Mouse (Mus musculus): ENCODE data around the gene Tjp1. TPM values are rescaled to one million over a fixed set of nuclear protein-coding genes. Genes with fewer than 3 reads are reported as not detected.
A peak's percentile ranks its signal among the peaks of the same experiment; 100 is the strongest.

The Tjp1 gene
- total and polyA plus RNA-seq, 2 experiments, result 6.4 to 19.1 TPM

GRCm38 (mm10) chr7:65395891-65396290 is 131.7 kb downstream of the Tjp1 start:
- WGBS, result 92% methylated on average over 4 of the region's 4 CpGs
- H3K4me3 ChIP-seq (ENCODE audit: insufficient read depth, low read depth, low read length), result no peak overlapping the region
- DNase-seq (ENCODE audit: extremely low read depth, low read depth, low spot score), result no peak
- H3K4me1 ChIP-seq (ENCODE audit: control insufficient read depth, insufficient read depth, low read length), result peaks cover 4% of the 10 kb centered on the region
- H3K9ac ChIP-seq (ENCODE audit: low read depth, low read length), result no peak overlapping the region
- TF ChIP-seq POLR2A (IDR thresholded peaks at IDR 0.05; ENCODE audit: extremely low read depth, insufficient read depth, low read length) (no peak), CTCF (IDR thresholded peaks at IDR 0.05; ENCODE audit: low read depth, low read length) (no peak)
- no peaks in the 10 kb centered on the region for H3K36me3 ChIP-seq (ENCODE audit: control insufficient read depth, insufficient read depth, low read length)
- no peaks in the 10 kb centered on the region for H3K79me2 ChIP-seq (ENCODE audit: control insufficient read depth, insufficient read depth, low read length)
- no peaks in the 10 kb centered on the region for H3K27me3 ChIP-seq (ENCODE audit: control insufficient read depth, insufficient read depth, low read length)
- H3K27ac ChIP-seq (replicated peaks; ENCODE audit: insufficient read depth, low read depth, low read length), result no peak overlapping the region

DNA sequence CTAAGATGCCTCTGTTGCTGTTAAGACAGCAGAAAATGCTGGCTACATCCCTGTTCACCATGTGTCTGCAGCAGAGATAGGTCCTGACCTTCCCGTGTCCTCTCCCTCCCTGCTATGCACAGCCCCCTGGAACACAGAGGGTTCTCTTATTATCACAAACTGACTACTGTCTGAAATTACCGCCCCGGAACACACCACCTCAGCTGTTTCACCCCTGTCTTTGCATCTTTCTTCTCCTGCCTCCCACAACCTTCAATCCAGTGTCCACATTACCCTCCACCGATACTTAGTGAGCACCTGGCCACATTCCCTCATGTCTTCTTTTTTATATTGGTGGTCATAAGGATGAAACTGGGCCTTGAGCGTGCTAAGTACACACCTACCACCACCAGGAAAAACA is 132.4 kb downstream of the Tjp1 start:
- H3K36me3 ChIP-seq (ENCODE audit: control insufficient read depth, insufficient read depth, low read length), result no peaks in the 10 kb centered on the region
- H3K4me1 ChIP-seq (ENCODE audit: control insufficient read depth, insufficient read depth, low read length), result peaks cover 4% of the 10 kb centered on the region
- H3K4me3 ChIP-seq (ENCODE audit: insufficient read depth, low read depth, low read length), result no peak overlapping the region
- H3K9ac ChIP-seq (ENCODE audit: low read depth, low read length), result no peak overlapping the region
- TF ChIP-seq CTCF (IDR thresholded peaks at IDR 0.05; ENCODE audit: low read depth, low read length) (no peak), POLR2A (IDR thresholded peaks at IDR 0.05; ENCODE audit: extremely low read depth, insufficient read depth, low read length) (no peak)
- 94% methylated on average over 5 of the region's 5 CpGs for WGBS
- DNase-seq (ENCODE audit: extremely low read depth, low read depth, low spot score), result no peak
- no peaks in the 10 kb centered on the region for H3K79me2 ChIP-seq (ENCODE audit: control insufficient read depth, insufficient read depth, low read length)
- H3K27ac ChIP-seq (replicated peaks; ENCODE audit: insufficient read depth, low read depth, low read length), result no peak overlapping the region
- no peaks in the 10 kb centered on the region for H3K27me3 ChIP-seq (ENCODE audit: control insufficient read depth, insufficient read depth, low read length)

DNA sequence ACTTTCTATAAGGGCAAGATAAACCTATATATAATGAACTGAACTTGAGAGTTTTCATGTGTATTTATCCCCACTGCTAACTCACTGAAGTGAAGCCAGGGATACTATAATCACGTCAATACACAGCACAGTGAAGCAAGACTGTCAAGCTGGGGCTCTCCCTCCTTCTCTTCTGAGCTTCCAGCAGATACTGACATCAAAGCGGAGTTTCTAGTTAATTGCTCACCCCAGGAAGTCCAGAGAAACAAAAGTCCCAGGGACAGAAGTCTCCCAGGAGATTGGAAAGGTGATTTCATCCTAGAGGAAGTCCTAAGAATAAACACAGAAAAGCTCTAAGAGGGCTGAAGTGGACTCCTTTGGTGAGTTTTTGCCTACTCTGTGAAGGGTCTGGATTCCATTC is 132.9 kb downstream of the Tjp1 start:
- Histone ChIP-seq H3K4me1 (ENCODE audit: control insufficient read depth, insufficient read depth, low read length) (peaks cover 4% of the 10 kb centered on the region), H3K4me3 (ENCODE audit: insufficient read depth, low read depth, low read length) (no peak overlapping the region), H3K9ac (ENCODE audit: low read depth, low read length) (no peak overlapping the region), H3K79me2 (ENCODE audit: control insufficient read depth, insufficient read depth, low read length) (no peaks in the 10 kb centered on the region), H3K27ac (replicated peaks; ENCODE audit: insufficient read depth, low read depth, low read length) (no peak overlapping the region), H3K27me3 (ENCODE audit: control insufficient read depth, insufficient read depth, low read length) (no peaks in the 10 kb centered on the region), H3K36me3 (ENCODE audit: control insufficient read depth, insufficient read depth, low read length) (no peaks in the 10 kb centered on the region)
- DNase-seq (ENCODE audit: extremely low read depth, low read depth, low spot score), result no peak
- TF ChIP-seq CTCF (IDR thresholded peaks at IDR 0.05; ENCODE audit: low read depth, low read length) (no peak), POLR2A (IDR thresholded peaks at IDR 0.05; ENCODE audit: extremely low read depth, insufficient read depth, low read length) (no peak)
- WGBS, result 63% methylated on average over 2 of the region's 2 CpGs

DNA sequence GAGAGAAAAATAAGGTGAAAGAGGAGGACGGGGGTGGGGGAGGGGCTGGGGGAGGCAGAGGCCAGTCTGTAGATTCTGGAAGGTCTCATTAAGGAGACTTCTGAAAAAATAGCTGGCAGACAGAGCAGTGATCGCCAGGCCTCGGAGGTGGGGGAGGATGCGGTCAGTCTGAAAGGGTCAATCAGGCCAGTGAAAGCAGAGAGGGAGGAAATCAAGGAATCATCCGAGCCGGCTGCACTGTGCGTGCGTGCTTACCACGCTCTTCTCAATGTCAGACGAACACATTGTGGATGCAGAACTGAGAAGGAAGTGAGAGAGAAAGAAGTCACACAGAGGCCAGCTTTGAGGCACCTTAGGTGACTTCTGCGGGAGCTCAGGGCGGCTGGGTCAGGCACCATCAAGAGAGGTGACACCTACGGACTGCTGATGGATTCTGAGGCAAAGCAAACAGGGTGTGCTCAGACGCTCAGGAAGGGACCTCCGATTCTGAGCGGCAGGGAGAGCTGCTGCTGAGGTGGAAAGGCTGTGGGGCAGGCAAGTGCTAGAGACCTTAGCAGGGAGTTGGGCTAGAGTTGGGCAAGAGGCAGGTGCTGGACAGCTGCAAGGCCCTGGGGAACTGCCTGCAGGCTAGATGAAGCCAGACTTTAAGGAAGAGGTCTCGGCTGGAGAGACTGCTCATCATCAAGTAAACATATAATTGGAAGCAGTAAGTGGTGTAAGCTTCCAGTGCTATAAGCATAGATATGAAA is 133.7 kb downstream of the Tjp1 start:
- Histone ChIP-seq H3K4me3 (ENCODE audit: insufficient read depth, low read depth, low read length) (no peak overlapping the region), H3K4me1 (ENCODE audit: control insufficient read depth, insufficient read depth, low read length) (peaks cover 4% of the 10 kb centered on the region), H3K36me3 (ENCODE audit: control insufficient read depth, insufficient read depth, low read length) (no peaks in the 10 kb centered on the region), H3K9ac (ENCODE audit: low read depth, low read length) (no peak overlapping the region), H3K79me2 (ENCODE audit: control insufficient read depth, insufficient read depth, low read length) (no peaks in the 10 kb centered on the region), H3K27me3 (ENCODE audit: control insufficient read depth, insufficient read depth, low read length) (no peaks in the 10 kb centered on the region), H3K27ac (replicated peaks; ENCODE audit: insufficient read depth, low read depth, low read length) (no peak overlapping the region)
- 31% methylated on average over 17 of the region's 17 CpGs for WGBS
- no peak for DNase-seq (ENCODE audit: extremely low read depth, low read depth, low spot score)
- TF ChIP-seq POLR2A (IDR thresholded peaks at IDR 0.05; ENCODE audit: extremely low read depth, insufficient read depth, low read length), result no peak
- no peak for TF ChIP-seq CTCF (IDR thresholded peaks at IDR 0.05; ENCODE audit: low read depth, low read length)

DNA sequence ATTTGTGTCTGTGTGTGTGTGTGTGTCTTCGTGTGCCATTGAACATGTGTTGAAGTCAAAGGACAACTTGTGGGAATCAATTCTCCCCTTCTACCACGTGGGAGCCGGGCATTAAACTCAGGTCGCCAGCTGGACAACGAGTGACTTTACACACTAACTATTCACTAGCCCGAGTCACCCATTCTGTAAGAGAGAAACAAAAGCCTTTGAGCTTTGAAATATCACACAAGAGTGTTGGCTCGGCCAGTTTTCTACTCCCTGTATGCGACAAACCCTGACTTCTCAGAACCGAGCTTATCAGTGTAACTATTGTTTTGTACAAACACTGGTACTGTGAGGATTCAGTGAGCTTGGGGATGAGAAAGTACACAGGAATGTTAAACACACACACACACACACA is 134.6 kb downstream of the Tjp1 start:
- no peak overlapping the region for H3K4me3 ChIP-seq (ENCODE audit: insufficient read depth, low read depth, low read length)
- 21% methylated on average over 9 of the region's 9 CpGs for WGBS
- H3K4me1 ChIP-seq (ENCODE audit: control insufficient read depth, insufficient read depth, low read length), result peaks cover 4% of the 10 kb centered on the region

DNA sequence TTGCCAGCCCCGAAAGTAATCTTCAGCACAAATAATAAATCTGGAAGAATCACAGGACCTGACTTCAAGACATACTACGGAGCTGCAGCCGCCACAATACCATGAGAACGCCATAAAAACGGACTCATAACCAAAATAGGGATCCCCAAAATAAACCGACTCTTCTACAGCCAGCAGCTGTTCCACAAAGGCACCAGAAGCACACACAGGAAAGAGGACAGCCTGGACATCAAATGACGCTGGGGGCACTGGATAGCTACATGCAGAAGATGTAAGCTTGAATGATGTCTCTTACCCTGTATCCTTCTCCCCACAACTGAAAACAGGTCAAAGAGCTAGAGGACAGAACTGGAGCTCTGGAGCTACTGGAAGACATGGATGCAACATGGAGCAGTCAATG is 138.0 kb downstream of the Tjp1 start:
- no peaks in the 10 kb centered on the region for H3K36me3 ChIP-seq (ENCODE audit: control insufficient read depth, insufficient read depth, low read length)
- H3K79me2 ChIP-seq (ENCODE audit: control insufficient read depth, insufficient read depth, low read length), result no peaks in the 10 kb centered on the region
- H3K9ac ChIP-seq (ENCODE audit: low read depth, low read length), result no peak overlapping the region
- H3K27ac ChIP-seq (replicated peaks; ENCODE audit: insufficient read depth, low read depth, low read length), result no peak overlapping the region
- no peak for DNase-seq (ENCODE audit: extremely low read depth, low read depth, low spot score)
- H3K27me3 ChIP-seq (ENCODE audit: control insufficient read depth, insufficient read depth, low read length), result no peaks in the 10 kb centered on the region
- no peak for TF ChIP-seq CTCF (IDR thresholded peaks at IDR 0.05; ENCODE audit: low read depth, low read length)
- no peak for TF ChIP-seq POLR2A (IDR thresholded peaks at IDR 0.05; ENCODE audit: extremely low read depth, insufficient read depth, low read length)
- H3K4me1 ChIP-seq (ENCODE audit: control insufficient read depth, insufficient read depth, low read length), result peaks cover 4% of the 10 kb centered on the region
- no peak overlapping the region for H3K4me3 ChIP-seq (ENCODE audit: insufficient read depth, low read depth, low read length)
- WGBS, result 92% methylated on average over 7 of the region's 7 CpGs

More for the DNA sequence above, 134.6 kb downstream of the Tjp1 start:
- Histone ChIP-seq H3K27ac (replicated peaks; ENCODE audit: insufficient read depth, low read depth, low read length) (no peak overlapping the region), H3K79me2 (ENCODE audit: control insufficient read depth, insufficient read depth, low read length) (no peaks in the 10 kb centered on the region), H3K9ac (ENCODE audit: low read depth, low read length) (no peak overlapping the region), H3K36me3 (ENCODE audit: control insufficient read depth, insufficient read depth, low read length) (no peaks in the 10 kb centered on the region), H3K27me3 (ENCODE audit: control insufficient read depth, insufficient read depth, low read length) (no peaks in the 10 kb centered on the region)
- TF ChIP-seq CTCF (IDR thresholded peaks at IDR 0.05; ENCODE audit: low read depth, low read length), result no peak
- no peak for TF ChIP-seq POLR2A (IDR thresholded peaks at IDR 0.05; ENCODE audit: extremely low read depth, insufficient read depth, low read length)
- DNase-seq (ENCODE audit: extremely low read depth, low read depth, low spot score), result peak; percentile 34

Measured in liver, adult 2 months (tissue).